Mouse (Mus musculus): ENCODE measurements around the gene Gca. TPM values are rescaled to one million over a fixed set of nuclear protein-coding genes. Genes with fewer than 3 reads are reported as not detected.

Gene Gca
- polyA plus RNA-seq, 1 experiment = 17.3 TPM

GRCm38 (mm10) chr2:62717270-62717669 is 53.2 kb downstream of the Gca start:
- no peak overlapping the region for H3K27ac ChIP-seq (ENCODE audit: control insufficient read depth, insufficient read depth, low read depth, low read length, poor library complexity)
- TF ChIP-seq CTCF (IDR thresholded peaks at IDR 0.05; ENCODE audit: control insufficient read depth, insufficient read depth, low read length) (no peak), POLR2A (IDR thresholded peaks at IDR 0.05; ENCODE audit: borderline replicate concordance, control insufficient read depth, low read depth, low read length) (no peak)
- H3K4me3 ChIP-seq (replicated peaks; ENCODE audit: control insufficient read depth, low read depth, low read length) = no peak overlapping the region
- peaks cover 2% of the 10 kb centered on the region; the same call in 1 of the 2 replicates for H3K4me1 ChIP-seq (ENCODE audit: control insufficient read depth, insufficient read depth, low read length)
- whole genome bisulfite sequencing = 55% methylated on average over 6 of the region's 6 CpGs

GRCm38 (mm10) chr2:62718411-62718810 is 54.3 kb downstream of the Gca start:
- Histone ChIP-seq H3K27ac (ENCODE audit: control insufficient read depth, insufficient read depth, low read depth, low read length, poor library complexity) (no peak overlapping the region), H3K4me1 (ENCODE audit: control insufficient read depth, insufficient read depth, low read length) (peaks cover 2% of the 10 kb centered on the region; the same call in 1 of the 2 replicates), H3K4me3 (replicated peaks; ENCODE audit: control insufficient read depth, low read depth, low read length) (no peak overlapping the region)
- no peak for TF ChIP-seq POLR2A (IDR thresholded peaks at IDR 0.05; ENCODE audit: borderline replicate concordance, control insufficient read depth, low read depth, low read length)
- no peak for TF ChIP-seq CTCF (IDR thresholded peaks at IDR 0.05; ENCODE audit: control insufficient read depth, insufficient read depth, low read length)
- 16% methylated on average over 1 of the region's 1 CpGs for WGBS

GRCm38 (mm10) chr2:62725946-62726345 is 61.9 kb downstream of the Gca start:
- H3K27ac ChIP-seq (ENCODE audit: control insufficient read depth, insufficient read depth, low read depth, low read length, poor library complexity) = no peak overlapping the region
- no peak overlapping the region for H3K4me3 ChIP-seq (replicated peaks; ENCODE audit: control insufficient read depth, low read depth, low read length)
- H3K4me1 ChIP-seq (ENCODE audit: control insufficient read depth, insufficient read depth, low read length) = no peaks in the 10 kb centered on the region
- WGBS = 64% methylated on average over 1 of the region's 1 CpGs
- no peak for TF ChIP-seq POLR2A (IDR thresholded peaks at IDR 0.05; ENCODE audit: borderline replicate concordance, control insufficient read depth, low read depth, low read length)
- TF ChIP-seq CTCF (IDR thresholded peaks at IDR 0.05; ENCODE audit: control insufficient read depth, insufficient read depth, low read length) = no peak

GRCm38 (mm10) chr2:62727732-62728131 is 63.6 kb downstream of the Gca start:
- 78% methylated on average over 2 of the region's 2 CpGs for WGBS
- TF ChIP-seq POLR2A (IDR thresholded peaks at IDR 0.05; ENCODE audit: borderline replicate concordance, control insufficient read depth, low read depth, low read length) = no peak
- Histone ChIP-seq H3K27ac (ENCODE audit: control insufficient read depth, insufficient read depth, low read depth, low read length, poor library complexity) (no peak overlapping the region), H3K4me3 (replicated peaks; ENCODE audit: control insufficient read depth, low read depth, low read length) (no peak overlapping the region), H3K4me1 (ENCODE audit: control insufficient read depth, insufficient read depth, low read length) (no peaks in the 10 kb centered on the region)

GRCm38 (mm10) chr2:62730671-62731070 is 66.6 kb downstream of the Gca start:
- Histone ChIP-seq H3K4me1 (ENCODE audit: control insufficient read depth, insufficient read depth, low read length) (no peaks in the 10 kb centered on the region), H3K27ac (ENCODE audit: control insufficient read depth, insufficient read depth, low read depth, low read length, poor library complexity) (no peak overlapping the region), H3K4me3 (replicated peaks; ENCODE audit: control insufficient read depth, low read depth, low read length) (no peak overlapping the region)
- 73% methylated on average over 1 of the region's 1 CpGs for WGBS
- no peak for TF ChIP-seq CTCF (IDR thresholded peaks at IDR 0.05; ENCODE audit: control insufficient read depth, insufficient read depth, low read length)
- no peak for TF ChIP-seq POLR2A (IDR thresholded peaks at IDR 0.05; ENCODE audit: borderline replicate concordance, control insufficient read depth, low read depth, low read length)

- TF ChIP-seq CTCF (IDR thresholded peaks at IDR 0.05; ENCODE audit: control insufficient read depth, insufficient read depth, low read length) (no peak), POLR2A (IDR thresholded peaks at IDR 0.05; ENCODE audit: borderline replicate concordance, control insufficient read depth, low read depth, low read length) (no peak)
These were observed 79.0 kb downstream of the Gca start for GRCm38 (mm10) chr2:62743098-62743497.

More at GRCm38 (mm10) chr2:62743098-62743497, 79.0 kb downstream of the Gca start:
- Histone ChIP-seq H3K27ac (ENCODE audit: control insufficient read depth, insufficient read depth, low read depth, low read length, poor library complexity) (no peak overlapping the region), H3K4me1 (ENCODE audit: control insufficient read depth, insufficient read depth, low read length) (no peaks in the 10 kb centered on the region), H3K4me3 (replicated peaks; ENCODE audit: control insufficient read depth, low read depth, low read length) (no peak overlapping the region)
- WGBS = 77% methylated on average over 2 of the region's 2 CpGs

Other genes with a start within 250 kb of the Gca start
- not detected in 2 replicates for gene Gcg, start 180.6 kb upstream of the Gca start, polyA plus RNA-seq (2011; ENCODE audit: insufficient read depth, insufficient read length, low replicate concordance, missing spikeins)
- 6.8 and 7.7 TPM in 2 replicates for gene Fap, start 90.2 kb upstream of the Gca start, polyA plus RNA-seq (2011; ENCODE audit: insufficient read depth, insufficient read length, low replicate concordance, missing spikeins)
- gene Ifih1, start 18.0 kb upstream of the Gca start, polyA plus RNA-seq (2011; ENCODE audit: insufficient read depth, insufficient read length, low replicate concordance, missing spikeins) = 7.0 and 8.2 TPM in 2 replicates